Mouse (Mus musculus): ENCODE results near the gene Sh3bgr. TPM values are rescaled to one million over a fixed set of nuclear protein-coding genes. Genes with fewer than 3 reads are reported as not detected.

The Sh3bgr gene
- total RNA-seq, 4 experiments from 2014 or later = 2.3 to 4.8 (median 2.6) TPM

- no peak for DNase-seq (ENCODE audit: low spot score in 2 of 2)
Observed at GRCm38 (mm10) chr16:96209789-96210188, 9.5 kb downstream of the Sh3bgr start.

- DNase-seq (ENCODE audit: low spot score in 2 of 2) = no peak
Observed at GRCm38 (mm10) chr16:96210856-96211255, 10.6 kb downstream of the Sh3bgr start.

GRCm38 (mm10) chr16:96213027-96213426 is 12.8 kb downstream of the Sh3bgr start:
- DNase-seq (ENCODE audit: low spot score in 2 of 2) = no peak

- no peak for DNase-seq (ENCODE audit: low spot score in 2 of 2)
Observed at GRCm38 (mm10) chr16:96221491-96221890, 21.2 kb downstream of the Sh3bgr start.

GRCm38 (mm10) chr16:96221959-96222358 is 21.7 kb downstream of the Sh3bgr start:
- no peak for DNase-seq (ENCODE audit: low spot score in 2 of 2)

- no peak for DNase-seq (ENCODE audit: low spot score in 2 of 2)
Observed at GRCm38 (mm10) chr16:96222452-96222851, 22.2 kb downstream of the Sh3bgr start.

- DNase-seq (ENCODE audit: low spot score in 2 of 2) = no peak
Observed at GRCm38 (mm10) chr16:96228438-96228837, 28.2 kb downstream of the Sh3bgr start.

- no peak for DNase-seq (ENCODE audit: low spot score in 2 of 2)
Observed at GRCm38 (mm10) chr16:96229044-96229555, 28.9 kb downstream of the Sh3bgr start.

- DNase-seq (ENCODE audit: low spot score in 2 of 2) = peak; percentile 30 to 39
Observed at GRCm38 (mm10) chr16:96230411-96230810, 30.2 kb downstream of the Sh3bgr start.

GRCm38 (mm10) chr16:96231251-96231650 is 31.0 kb downstream of the Sh3bgr start:
- no peak for DNase-seq (ENCODE audit: low spot score in 2 of 2)

GRCm38 (mm10) chr16:96231974-96232373 is 31.7 kb downstream of the Sh3bgr start:
- no peak for DNase-seq (ENCODE audit: low spot score in 2 of 2)

GRCm38 (mm10) chr16:96233996-96234395 is 33.7 kb downstream of the Sh3bgr start:
- no peak for DNase-seq (ENCODE audit: low spot score in 2 of 2)

GRCm38 (mm10) chr16:96235366-96235970 is 35.2 kb downstream of the Sh3bgr start, which contains the start of gene B3galt5:
Gene B3galt5 (plus strand): TSS chr16:96235801.
- no peak for DNase-seq (ENCODE audit: low spot score in 2 of 2)

- no peak for DNase-seq (ENCODE audit: low spot score in 2 of 2)
Observed at GRCm38 (mm10) chr16:96244496-96244895, 44.2 kb downstream of the Sh3bgr start.

- DNase-seq (ENCODE audit: low spot score in 2 of 2) = peak in 1 of 2 experiments; percentile 53
Observed at GRCm38 (mm10) chr16:96249635-96250034, 49.4 kb downstream of the Sh3bgr start.

GRCm38 (mm10) chr16:96252146-96252545 is 51.9 kb downstream of the Sh3bgr start:
- DNase-seq (ENCODE audit: low spot score in 2 of 2) = no peak

- no peak for DNase-seq (ENCODE audit: low spot score in 2 of 2)
Observed at GRCm38 (mm10) chr16:96258429-96258828, 58.2 kb downstream of the Sh3bgr start.

- DNase-seq (ENCODE audit: low spot score in 2 of 2) = no peak
Observed at GRCm38 (mm10) chr16:96271736-96272135, 71.5 kb downstream of the Sh3bgr start.

- DNase-seq (ENCODE audit: low spot score in 2 of 2) = peak in 1 of 2 experiments; percentile 30
Observed at GRCm38 (mm10) chr16:96272929-96273619, 72.8 kb downstream of the Sh3bgr start.

- no peak for DNase-seq (ENCODE audit: low spot score in 2 of 2)
Observed at GRCm38 (mm10) chr16:96276596-96276995, 76.3 kb downstream of the Sh3bgr start.
